Mouse (Mus musculus): ENCODE measurements around the gene Atp6v0a4. TPM values are rescaled to one million over a fixed set of nuclear protein-coding genes. Genes with fewer than 3 reads are reported as not detected.

Atp6v0a4 gene
- polyA plus RNA-seq, 1 experiment: 0.44 TPM

GRCm38 (mm10) chr6:38116107-38116770 is 8.1 kb downstream of the Atp6v0a4 start:
- no peak overlapping the region for H3K27ac ChIP-seq (ENCODE audit: insufficient read depth, low read length)
- TF ChIP-seq CTCF (IDR thresholded peaks at IDR 0.05; ENCODE audit: borderline replicate concordance, insufficient read depth, low read length) (no peak), POLR2A (IDR thresholded peaks at IDR 0.05; ENCODE audit: low read depth, low read length) (no peak)
- H3K4me1 ChIP-seq (ENCODE audit: control insufficient read depth, insufficient read depth, low read length): peaks cover 4% of the 10 kb centered on the region; the same call in 1 of the 2 replicates
- H3K4me3 ChIP-seq (ENCODE audit: insufficient read depth, low read length): no peak overlapping the region

GRCm38 (mm10) chr6:38110859-38111258 is 13.5 kb downstream of the Atp6v0a4 start:
- no peak overlapping the region for H3K4me3 ChIP-seq (ENCODE audit: insufficient read depth, low read length)
- no peak overlapping the region for H3K27ac ChIP-seq (ENCODE audit: insufficient read depth, low read length)
- peaks cover 1% of the 10 kb centered on the region; the same call in 1 of the 2 replicates for H3K4me1 ChIP-seq (ENCODE audit: control insufficient read depth, insufficient read depth, low read length)
- TF ChIP-seq POLR2A (IDR thresholded peaks at IDR 0.05; ENCODE audit: low read depth, low read length) (no peak), CTCF (IDR thresholded peaks at IDR 0.05; ENCODE audit: borderline replicate concordance, insufficient read depth, low read length) (no peak)

- Histone ChIP-seq H3K4me1 (ENCODE audit: control insufficient read depth, insufficient read depth, low read length) (no peaks in the 10 kb centered on the region), H3K27ac (ENCODE audit: insufficient read depth, low read length) (no peak overlapping the region), H3K4me3 (ENCODE audit: insufficient read depth, low read length) (no peak overlapping the region)
- TF ChIP-seq CTCF (IDR thresholded peaks at IDR 0.05; ENCODE audit: borderline replicate concordance, insufficient read depth, low read length) (no peak), POLR2A (IDR thresholded peaks at IDR 0.05; ENCODE audit: low read depth, low read length) (no peak)
Measured at GRCm38 (mm10) chr6:38109871-38110270, 14.5 kb downstream of the Atp6v0a4 start.

GRCm38 (mm10) chr6:38109160-38109795 is 15.1 kb downstream of the Atp6v0a4 start, which contains the start of gene Tmem213:
TSS of gene Tmem213 (plus strand) at chr6:38109255.
- H3K27ac ChIP-seq (ENCODE audit: insufficient read depth, low read length): no peak within 1 kb of the TSS
- H3K4me3 ChIP-seq (ENCODE audit: insufficient read depth, low read length): no peak within 1 kb of the TSS
- TF ChIP-seq CTCF (IDR thresholded peaks at IDR 0.05; ENCODE audit: borderline replicate concordance, insufficient read depth, low read length) (no peak), POLR2A (IDR thresholded peaks at IDR 0.05; ENCODE audit: low read depth, low read length) (no peak)
- H3K4me1 ChIP-seq (ENCODE audit: control insufficient read depth, insufficient read depth, low read length): no peaks in the 10 kb centered on the region

- Histone ChIP-seq H3K27ac (ENCODE audit: insufficient read depth, low read length) (no peak overlapping the region), H3K4me3 (ENCODE audit: insufficient read depth, low read length) (no peak overlapping the region), H3K4me1 (ENCODE audit: control insufficient read depth, insufficient read depth, low read length) (no peaks in the 10 kb centered on the region)
- TF ChIP-seq CTCF (IDR thresholded peaks at IDR 0.05; ENCODE audit: borderline replicate concordance, insufficient read depth, low read length) (no peak), POLR2A (IDR thresholded peaks at IDR 0.05; ENCODE audit: low read depth, low read length) (no peak)
Measured at GRCm38 (mm10) chr6:38108449-38108848, 15.9 kb downstream of the Atp6v0a4 start.

GRCm38 (mm10) chr6:38105924-38106323 is 18.5 kb downstream of the Atp6v0a4 start:
- no peaks in the 10 kb centered on the region for H3K4me1 ChIP-seq (ENCODE audit: control insufficient read depth, insufficient read depth, low read length)
- TF ChIP-seq CTCF (IDR thresholded peaks at IDR 0.05; ENCODE audit: borderline replicate concordance, insufficient read depth, low read length) (no peak), POLR2A (IDR thresholded peaks at IDR 0.05; ENCODE audit: low read depth, low read length) (no peak)
- no peak overlapping the region for H3K27ac ChIP-seq (ENCODE audit: insufficient read depth, low read length)
- no peak overlapping the region for H3K4me3 ChIP-seq (ENCODE audit: insufficient read depth, low read length)

GRCm38 (mm10) chr6:38103775-38104174 is 20.6 kb downstream of the Atp6v0a4 start:
- H3K4me3 ChIP-seq (ENCODE audit: insufficient read depth, low read length): no peak overlapping the region
- no peak overlapping the region for H3K27ac ChIP-seq (ENCODE audit: insufficient read depth, low read length)
- no peak for TF ChIP-seq POLR2A (IDR thresholded peaks at IDR 0.05; ENCODE audit: low read depth, low read length)
- no peaks in the 10 kb centered on the region for H3K4me1 ChIP-seq (ENCODE audit: control insufficient read depth, insufficient read depth, low read length)

- Histone ChIP-seq H3K4me3 (ENCODE audit: insufficient read depth, low read length) (no peak overlapping the region), H3K4me1 (ENCODE audit: control insufficient read depth, insufficient read depth, low read length) (no peaks in the 10 kb centered on the region), H3K27ac (ENCODE audit: insufficient read depth, low read length) (no peak overlapping the region)
- TF ChIP-seq CTCF (IDR thresholded peaks at IDR 0.05; ENCODE audit: borderline replicate concordance, insufficient read depth, low read length): no peak
- no peak for TF ChIP-seq POLR2A (IDR thresholded peaks at IDR 0.05; ENCODE audit: low read depth, low read length)
Measured at GRCm38 (mm10) chr6:38102216-38102795, 22.1 kb downstream of the Atp6v0a4 start.

GRCm38 (mm10) chr6:38096961-38097370 is 27.4 kb downstream of the Atp6v0a4 start:
- peaks cover 13% of the 10 kb centered on the region for H3K4me1 ChIP-seq (ENCODE audit: control insufficient read depth, insufficient read depth, low read length)
- no peak for TF ChIP-seq POLR2A (IDR thresholded peaks at IDR 0.05; ENCODE audit: low read depth, low read length)
- no peak overlapping the region for H3K4me3 ChIP-seq (ENCODE audit: insufficient read depth, low read length)
- no peak overlapping the region for H3K27ac ChIP-seq (ENCODE audit: insufficient read depth, low read length)

- Histone ChIP-seq H3K27ac (ENCODE audit: insufficient read depth, low read length) (no peak overlapping the region), H3K4me1 (ENCODE audit: control insufficient read depth, insufficient read depth, low read length) (peaks cover 13% of the 10 kb centered on the region), H3K4me3 (ENCODE audit: insufficient read depth, low read length) (no peak overlapping the region)
- TF ChIP-seq CTCF (IDR thresholded peaks at IDR 0.05; ENCODE audit: borderline replicate concordance, insufficient read depth, low read length) (no peak), POLR2A (IDR thresholded peaks at IDR 0.05; ENCODE audit: low read depth, low read length) (no peak)
Measured at GRCm38 (mm10) chr6:38094701-38095100, 29.7 kb downstream of the Atp6v0a4 start.

Data from embryonic fibroblast, embryonic 13.5 days (primary cell).